Mouse (Mus musculus) adrenal gland, postnatal 4 days (tissue): ENCODE measurements around the gene Srcin1. TPM values are rescaled to one million over a fixed set of nuclear protein-coding genes. Genes with fewer than 3 reads are reported as not detected.

Experiments used
- DNase-seq, 2 experiments: peaks; one replicate each; pipeline ENCODE4 v3.0.0; 2021 to 2022; ENCODE audit warnings: low spot score in 2 of 2, mixed read lengths in 2 of 2
- total RNA-seq, 2 experiments: library from RNA; stranded (reverse); gene quantifications; 2 replicates each; pipeline ENCODE4 v1.2.3; 2021

Gene Srcin1
- total RNA-seq, 2 experiments from 2014 or later = 12.0 to 14.3 TPM

DNA sequence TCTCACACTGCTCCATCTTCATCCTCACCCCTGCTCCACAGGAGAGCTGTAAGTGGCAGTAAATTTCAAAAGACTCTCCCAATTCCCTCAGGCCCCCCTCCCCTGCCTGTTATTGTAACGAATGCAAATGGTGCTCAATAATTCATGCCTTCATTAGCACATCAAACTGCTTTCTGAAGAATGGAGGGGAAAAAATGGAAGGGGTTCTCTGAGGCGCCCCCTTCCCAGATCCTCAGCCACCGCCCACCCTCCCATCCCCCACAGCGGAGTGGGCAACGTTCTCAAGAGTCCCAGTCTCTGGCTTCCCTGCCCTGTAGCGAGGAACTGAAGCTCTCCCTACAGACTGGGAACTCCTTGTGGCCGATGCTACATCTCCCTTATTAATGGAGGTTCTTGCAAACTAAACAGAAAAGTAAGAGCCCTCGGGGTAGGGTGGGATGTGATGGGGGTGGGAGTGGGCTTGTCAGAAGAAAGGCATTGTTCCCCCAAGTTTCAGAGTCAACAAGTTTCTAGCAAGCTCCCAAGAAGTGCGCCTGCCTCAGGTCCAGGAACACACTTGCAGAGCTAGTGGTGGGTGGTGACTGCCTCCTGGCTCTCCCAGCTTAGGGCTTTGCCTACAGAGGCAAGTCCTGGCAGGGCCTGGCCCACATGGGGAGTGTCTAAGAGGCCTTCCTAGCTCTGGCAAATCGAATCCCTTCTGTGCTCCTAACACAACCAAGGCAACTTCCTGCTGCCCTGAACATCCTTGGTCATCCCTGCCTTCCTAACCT is 3.3 kb upstream of the Srcin1 start:
- DNase-seq = no peak

GRCm38 (mm10) chr11:97578286-97578685 is 2.3 kb upstream of the Srcin1 start:
- DNase-seq = no peak

DNA sequence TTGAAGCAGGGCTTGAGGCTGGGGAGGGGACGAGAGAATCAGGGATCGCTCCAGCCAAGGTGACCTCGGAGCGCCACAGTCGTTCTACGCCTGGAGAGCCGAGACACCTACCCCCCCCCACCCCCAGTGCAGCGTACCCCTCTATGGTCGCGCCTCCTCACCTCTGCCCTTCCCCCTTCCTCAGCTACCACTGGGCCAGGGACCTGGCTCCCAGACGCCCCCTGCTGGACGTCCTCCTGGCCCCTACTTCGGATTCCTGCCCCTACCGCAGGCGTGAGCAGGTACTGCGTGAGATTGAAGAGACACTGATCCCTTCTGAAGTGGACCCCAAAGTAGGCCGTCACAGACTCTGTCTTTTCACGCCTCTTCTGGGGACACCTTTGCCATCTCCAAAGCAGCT is 348 bp downstream of the Srcin1 start:
- DNase-seq = peak; percentile 45 to 66

DNA sequence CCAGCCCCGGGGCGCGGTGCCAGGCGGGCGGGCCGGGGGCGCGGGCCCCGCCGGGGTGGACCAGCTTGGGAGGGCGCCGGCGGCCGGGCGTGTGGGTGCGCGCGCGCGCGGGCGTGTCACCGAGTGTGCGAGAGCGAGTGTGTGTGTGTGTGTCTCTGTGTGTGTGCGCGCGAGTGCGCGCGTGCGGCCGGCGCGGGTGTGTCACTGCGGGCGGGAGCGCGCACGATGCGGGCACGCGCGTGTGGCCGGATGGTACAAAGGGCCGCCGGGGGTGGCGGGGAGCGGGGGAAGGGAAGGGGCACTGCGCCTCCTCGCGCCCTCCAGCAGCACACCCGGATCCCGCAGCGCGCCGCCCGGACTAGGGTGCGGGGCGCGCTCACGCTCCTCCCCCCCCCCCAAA is 911 bp downstream of the Srcin1 start:
- no peak for DNase-seq

DNA sequence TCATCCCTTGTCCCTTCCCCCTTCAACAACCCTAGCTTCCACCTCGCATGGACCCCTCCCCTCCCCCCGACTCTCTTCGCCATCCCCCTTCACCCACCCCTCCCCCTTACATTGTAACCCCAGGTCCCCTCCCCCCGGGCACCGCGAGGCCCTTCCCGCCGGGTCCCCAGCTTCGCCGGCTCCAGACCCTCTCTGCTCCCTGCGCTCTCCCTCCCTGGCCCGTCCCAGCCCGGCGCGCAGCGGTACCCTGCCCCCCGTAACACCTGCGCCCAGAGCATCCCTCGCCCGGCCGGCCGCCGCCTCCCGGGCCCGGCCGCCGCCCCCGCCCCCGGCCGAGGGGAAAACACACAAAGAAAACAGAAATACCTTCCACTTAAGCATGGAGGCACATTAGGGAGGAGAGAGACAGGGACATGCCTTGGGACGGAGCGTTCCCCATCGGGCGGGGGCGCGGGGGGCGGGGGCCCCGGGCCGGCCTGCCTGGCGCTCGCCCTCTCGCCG is 1.4 kb downstream of the Srcin1 start:
- no peak for DNase-seq

DNA sequence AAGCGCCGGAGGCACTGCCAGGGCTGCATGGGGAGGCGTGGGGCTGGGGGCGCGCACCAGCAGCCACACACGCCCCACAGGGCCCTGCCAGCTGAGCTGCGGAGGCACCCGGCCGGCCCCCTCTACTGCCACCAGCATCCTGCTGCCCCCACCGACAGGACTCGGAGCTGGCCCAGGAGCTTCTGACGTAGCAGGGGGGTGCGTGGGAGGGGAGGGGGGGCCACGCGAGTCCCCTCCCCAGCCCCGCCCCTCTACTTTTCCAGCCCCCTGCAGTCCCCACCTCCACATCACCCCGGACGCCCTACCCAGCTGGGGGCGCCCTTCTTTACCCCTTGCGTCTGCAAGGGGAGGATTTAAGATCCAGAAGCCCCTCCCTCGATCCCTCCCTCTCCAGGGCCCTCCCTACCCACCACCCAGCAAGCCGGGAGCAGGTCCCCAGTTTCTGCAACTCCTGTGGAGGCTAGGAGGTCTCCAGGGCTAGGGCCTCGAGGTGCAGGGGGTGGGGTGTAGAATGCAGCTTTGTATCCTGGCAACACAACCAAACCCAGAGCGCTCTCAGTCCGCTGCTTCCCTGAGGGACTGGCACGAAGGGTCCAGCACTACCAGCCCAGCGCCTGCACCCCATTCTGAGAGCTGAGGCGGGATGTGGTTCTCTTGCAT is 2.0 kb downstream of the Srcin1 start:
- DNase-seq = no peak

DNA sequence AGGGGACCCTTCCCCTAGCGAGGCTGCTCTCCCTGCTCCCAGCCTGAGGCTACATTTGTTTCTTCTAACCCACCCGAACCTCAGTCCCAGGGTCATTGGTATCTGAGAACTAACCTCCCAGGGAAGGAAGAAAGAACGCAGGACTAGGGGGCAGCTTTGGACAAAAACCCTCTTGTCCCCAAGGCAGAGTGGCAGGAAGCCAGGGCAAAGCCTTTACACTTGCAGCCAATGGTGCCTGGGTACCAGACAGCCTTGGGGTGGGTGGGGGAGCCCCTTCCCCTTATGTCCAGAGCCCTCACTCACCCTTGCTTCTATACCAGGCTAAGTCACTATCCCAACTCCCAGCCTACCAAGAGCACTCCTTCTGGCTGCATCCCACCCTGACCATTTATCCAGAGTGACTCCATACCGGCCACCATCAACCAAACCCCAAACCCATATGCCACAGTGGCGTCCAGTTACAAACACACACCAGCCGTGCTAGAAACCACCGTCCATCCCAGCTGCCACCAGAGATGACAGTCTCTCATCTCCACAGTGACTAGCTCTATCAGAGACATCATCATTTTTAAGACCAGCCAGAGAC is 3.0 kb downstream of the Srcin1 start:
- DNase-seq = no peak

DNA sequence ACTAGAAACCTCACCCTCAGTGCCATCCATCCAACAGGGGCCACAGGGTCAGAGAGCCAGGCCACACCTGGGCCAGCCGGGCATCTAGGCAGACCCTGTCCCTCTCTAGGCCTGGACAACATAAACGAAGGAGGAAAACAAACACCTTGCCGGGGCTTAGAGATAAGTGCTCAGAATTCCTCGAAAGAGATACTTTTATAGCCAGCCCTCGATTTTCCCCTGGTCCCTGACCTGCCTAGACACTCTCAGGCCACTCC is 4.0 kb downstream of the Srcin1 start:
- DNase-seq = no peak

- DNase-seq = no peak
These were observed 4.5 kb downstream of the Srcin1 start for GRCm38 (mm10) chr11:97571266-97572088.

- DNase-seq = no peak
These were observed 5.4 kb downstream of the Srcin1 start for GRCm38 (mm10) chr11:97570493-97571137.

- DNase-seq = no peak
These were observed 6.2 kb downstream of the Srcin1 start for GRCm38 (mm10) chr11:97569806-97570205.

DNA sequence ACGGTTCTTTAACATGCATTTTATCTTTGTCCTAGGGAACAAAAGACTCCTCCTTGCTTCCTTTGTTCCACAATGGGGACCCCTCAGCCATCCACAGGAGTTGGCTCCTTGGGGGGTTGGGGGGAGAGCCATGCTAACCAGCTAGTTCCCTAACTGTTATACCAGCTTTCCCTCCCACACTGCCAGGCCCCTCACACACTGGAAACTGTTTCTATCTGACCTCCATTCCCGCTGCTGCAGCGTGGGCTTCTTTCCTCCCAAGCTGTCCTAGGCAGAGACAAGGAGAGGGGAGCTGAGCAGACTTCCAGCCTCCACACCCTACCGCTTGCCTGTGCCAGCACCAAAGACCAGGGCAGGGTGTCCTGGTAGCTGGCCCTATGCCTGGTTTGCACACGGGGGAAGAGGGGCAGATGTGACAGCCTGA is 6.7 kb downstream of the Srcin1 start:
- DNase-seq = no peak

- DNase-seq = no peak
These were observed 7.3 kb downstream of the Srcin1 start for GRCm38 (mm10) chr11:97568729-97569128.

GRCm38 (mm10) chr11:97567480-97567879 is 8.5 kb downstream of the Srcin1 start:
- DNase-seq = no peak

DNA sequence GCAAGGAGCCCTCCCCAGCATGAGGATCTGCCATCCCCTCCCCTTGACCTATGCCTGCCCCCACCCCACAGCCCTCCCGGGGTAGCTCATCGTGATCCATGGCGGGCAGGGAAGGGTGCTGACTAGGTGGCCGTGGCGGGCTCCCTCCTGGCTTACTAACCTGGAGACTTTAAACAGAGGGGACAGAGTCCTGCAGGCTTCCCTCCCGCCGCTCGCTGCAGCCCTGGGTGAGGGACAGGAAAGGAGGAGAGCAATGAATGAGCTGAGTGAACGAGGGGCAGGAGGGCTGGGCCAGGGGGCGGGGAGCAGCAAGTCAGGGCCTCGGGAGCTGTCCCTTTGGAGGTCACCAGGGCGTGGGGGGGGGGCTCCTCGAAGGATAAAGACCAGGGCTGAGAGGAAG is 9.4 kb downstream of the Srcin1 start:
- no peak for DNase-seq

DNA sequence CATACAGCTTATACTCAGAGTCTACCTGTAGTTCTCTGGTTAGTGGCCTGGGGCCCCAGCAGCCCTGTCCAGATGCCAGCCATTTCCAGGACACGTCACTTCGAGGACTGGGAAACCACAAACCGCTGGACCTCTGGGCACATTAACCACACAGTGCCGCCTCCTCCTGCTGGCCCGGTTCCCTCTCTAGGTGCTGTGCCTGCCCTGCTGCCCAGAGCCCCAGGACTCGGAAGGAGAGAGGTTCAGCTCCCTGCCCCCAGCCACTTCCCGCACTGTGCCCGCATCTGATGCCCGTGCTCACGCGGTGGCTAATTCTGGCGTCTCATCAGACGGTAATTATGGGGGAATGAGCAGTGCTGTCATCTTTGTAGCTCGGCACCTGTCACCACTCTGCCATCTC is 12.3 kb downstream of the Srcin1 start:
- no peak for DNase-seq

DNA sequence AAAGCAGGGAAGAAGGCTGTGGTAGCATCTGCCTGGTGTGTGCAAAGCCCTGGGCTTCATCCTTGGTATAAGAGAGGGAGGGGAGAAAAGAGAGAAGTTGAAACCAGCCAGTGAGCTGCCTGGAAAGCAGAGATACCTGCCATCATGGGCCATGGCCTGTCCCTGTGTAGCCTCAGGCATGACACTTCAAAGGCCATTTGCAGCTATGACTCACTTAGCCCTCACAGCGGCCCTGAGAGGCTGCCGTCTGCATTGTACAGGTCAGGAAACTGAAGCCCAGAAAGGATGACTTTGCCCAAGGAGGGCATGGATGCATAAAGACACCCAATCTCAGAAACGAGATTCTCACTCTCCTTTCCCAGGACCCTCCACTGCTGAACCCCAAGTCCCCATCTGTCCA is 13.4 kb downstream of the Srcin1 start:
- peak in 1 of 2 experiments; percentile 34 for DNase-seq

DNA sequence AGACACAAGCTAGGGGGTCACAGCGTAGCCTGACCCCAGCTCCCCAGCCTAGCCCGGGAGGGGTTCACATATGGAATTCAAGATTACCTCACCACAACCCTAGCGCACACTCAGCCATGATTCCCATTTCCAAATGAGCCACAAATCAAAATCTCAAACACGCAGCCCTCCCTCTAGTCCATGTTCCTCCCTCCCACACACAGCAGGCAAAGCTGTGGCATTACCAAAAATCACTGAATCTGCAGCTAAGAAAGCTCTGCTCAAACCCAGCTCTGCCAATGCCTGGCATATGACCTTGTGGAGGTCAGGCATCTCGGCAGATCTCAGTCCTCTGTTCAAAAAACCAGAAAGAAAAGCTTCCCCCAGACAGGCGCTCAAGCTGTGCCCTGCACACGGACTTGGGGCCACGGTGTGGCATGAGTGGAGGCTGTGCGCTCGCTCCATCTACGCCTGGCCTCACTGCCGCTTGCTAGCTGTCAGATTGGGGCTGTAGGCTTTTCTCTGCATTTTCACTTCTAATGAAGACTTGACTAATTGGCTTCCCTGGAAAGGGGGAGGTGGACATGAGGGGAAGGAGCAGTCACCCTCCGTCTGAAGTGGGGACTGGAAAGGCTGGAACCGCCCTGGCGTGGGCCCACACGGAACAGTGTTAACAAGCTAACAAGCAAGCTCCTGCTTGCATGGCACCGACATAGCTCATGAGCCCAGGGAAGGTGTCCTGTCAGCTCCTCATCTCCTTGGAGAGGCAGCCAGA is 15.6 kb downstream of the Srcin1 start:
- no peak for DNase-seq

- no peak for DNase-seq
These were observed 16.4 kb downstream of the Srcin1 start for GRCm38 (mm10) chr11:97559549-97559948.

- DNase-seq = no peak
These were observed 18.1 kb downstream of the Srcin1 start for GRCm38 (mm10) chr11:97557885-97558284.
